Mouse (Mus musculus) ES-Bruce4 (cell line): ENCODE data around the gene Wdtc1.

Source experiments
- CTCF ChIP-seq: IDR thresholded peaks from one replicate; pipeline ENCODE4 v1.8.1; 2011; ENCODE audit warnings: low read depth, low read length
- POLR2A ChIP-seq: IDR thresholded peaks from one replicate; pipeline ENCODE4 v1.8.1; 2011; ENCODE audit warnings: low read length; ENCODE audit not compliant: insufficient read depth

DNA sequence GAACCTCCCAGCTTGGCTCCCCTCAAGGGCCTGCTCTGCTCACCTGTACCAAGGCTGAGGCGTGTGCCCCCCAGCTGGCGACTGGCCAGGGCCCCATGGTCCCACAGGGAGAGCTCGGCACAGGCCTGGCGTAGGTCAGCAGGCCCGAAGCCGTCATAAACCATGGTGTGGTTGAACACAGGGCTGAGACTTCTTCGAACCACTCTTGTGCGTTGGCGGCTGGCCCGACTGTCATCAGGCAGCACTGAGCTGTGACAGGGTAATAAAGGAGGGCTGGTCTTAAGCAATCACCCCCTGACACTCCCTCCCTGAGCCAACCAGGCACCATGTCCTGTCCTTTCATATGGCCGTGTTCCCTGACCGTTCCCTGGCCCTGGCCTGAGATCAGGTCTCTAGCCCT is 99.9 kb downstream of the Wdtc1 start:
- no peak for TF ChIP-seq CTCF
- no peak for TF ChIP-seq POLR2A
